Comparison of ENCODE assay signal across 11 mouse cellular contexts in genomic region chr10:67721787-67722186, GRCm38 (mm10).
DNase-seq lines count a peak whose midpoint lies in the region; ATAC-seq and TF ChIP-seq lines count a peak whose summit lies in the region.
"Had no signal": no experiment of that assay in that cellular context is flagged by ENCODE, and none has a peak within 500 bp of the region (broad histone marks: within the 10 kb centered on the region; RNA-seq: fewer than 3 reads in every experiment).

No protein-coding gene starts in this region.

- no peak overlapping the region for H3K4me2 ChIP-seq in liver, postnatal 0 days (ENCODE audit: low read depth, low read length)
- no peak overlapping the region for H3K4me2 ChIP-seq in liver, embryonic 12.5 days
- H3K4me2 ChIP-seq in embryonic facial prominence, embryonic 11.5 days (ENCODE audit: low read depth, low read length) = no peak overlapping the region
- H3K4me2 ChIP-seq: heart, embryonic 15.5 days; neural tube, embryonic 13.5 days had no signal

- peak; percentile 28 for DNase-seq in adrenal gland, postnatal 14 days
- DNase-seq in adrenal gland, adult 2 months = no peak
- DNase-seq in liver, postnatal 0 days = no peak
- peak; percentile 65 for DNase-seq in embryonic facial prominence, embryonic 11.5 days (ENCODE audit: low spot score)
- peak; percentile 33 to 68 for DNase-seq in left cerebral cortex, postnatal 25 days (ENCODE audit: low spot score in 2 of 2)
- DNase-seq in right cerebral cortex, adult 2 months (ENCODE audit: low spot score in 2 of 2) = peak; percentile 51 to 60

- no peaks in the 10 kb centered on the region for H3K9me3 ChIP-seq in liver, postnatal 0 days (ENCODE audit: low read length)
- H3K9me3 ChIP-seq in liver, embryonic 12.5 days (replicated peaks) = no peaks in the 10 kb centered on the region
- H3K9me3 ChIP-seq in embryonic facial prominence, embryonic 11.5 days (replicated peaks; ENCODE audit: control insufficient read depth, low read length) = no peaks in the 10 kb centered on the region
- H3K9me3 ChIP-seq: heart, embryonic 15.5 days; neural tube, embryonic 13.5 days had no signal

- H3K9ac ChIP-seq in liver, postnatal 0 days (replicated peaks) = no peak overlapping the region
- H3K9ac ChIP-seq in liver, embryonic 12.5 days = no peak overlapping the region
- no peak overlapping the region for H3K9ac ChIP-seq in embryonic facial prominence, embryonic 11.5 days (replicated peaks; ENCODE audit: low read length)
- H3K9ac ChIP-seq: heart, embryonic 15.5 days; neural tube, embryonic 13.5 days had no signal

- H3K36me3 ChIP-seq in liver, postnatal 0 days (replicated peaks; ENCODE audit: insufficient read depth, low read length) = no peaks in the 10 kb centered on the region
- no peaks in the 10 kb centered on the region for H3K36me3 ChIP-seq in liver, embryonic 12.5 days
- H3K36me3 ChIP-seq in embryonic facial prominence, embryonic 11.5 days (replicated peaks; ENCODE audit: control insufficient read depth, insufficient read depth, low read depth, low read length) = no peaks in the 10 kb centered on the region
- H3K36me3 ChIP-seq: G1E; heart, embryonic 15.5 days; neural tube, embryonic 13.5 days had no signal

- no peak overlapping the region for H3K27ac ChIP-seq in liver, postnatal 0 days (ENCODE audit: low read depth)
- no peak overlapping the region for H3K27ac ChIP-seq in liver, embryonic 12.5 days
- no peak overlapping the region for H3K27ac ChIP-seq in embryonic facial prominence, embryonic 11.5 days (replicated peaks; ENCODE audit: low read depth, low read length)
- H3K27ac ChIP-seq: heart, embryonic 15.5 days; neural tube, embryonic 13.5 days had no signal

- 52% methylated on average over 5 of the region's 5 CpGs for WGBS in liver, postnatal 0 days (ENCODE audit: insufficient replicate concordance)
- 47% methylated on average over 5 of the region's 5 CpGs for WGBS in liver, embryonic 12.5 days (ENCODE audit: insufficient replicate concordance)
- WGBS in embryonic facial prominence, embryonic 11.5 days = 45% methylated on average over 5 of the region's 5 CpGs

- ATAC-seq in liver, postnatal 0 days = no peak
- ATAC-seq in liver, embryonic 12.5 days = no peak
- ATAC-seq in embryonic facial prominence, embryonic 11.5 days (replicated peaks; ENCODE audit: insufficient number of reproducible peaks, low FRiP score, low TSS enrichment, low read depth) = no peak
- no peak for ATAC-seq in inflammation-experienced regulatory T-cells, adult 6 months

- H3K4me1 ChIP-seq in liver, postnatal 0 days (ENCODE audit: insufficient read depth) = no peaks in the 10 kb centered on the region
- no peaks in the 10 kb centered on the region for H3K4me1 ChIP-seq in liver, embryonic 12.5 days
- no peaks in the 10 kb centered on the region for H3K4me1 ChIP-seq in embryonic facial prominence, embryonic 11.5 days (ENCODE audit: control insufficient read depth, insufficient read depth, low read length)
- H3K4me1 ChIP-seq: heart, embryonic 15.5 days; neural tube, embryonic 13.5 days had no signal

- TF ChIP-seq CTCF in liver, postnatal 0 days (IDR thresholded peaks at IDR 0.05; ENCODE audit: low read depth) = peak; percentile 75

- H3K4me3 ChIP-seq in liver, postnatal 0 days (ENCODE audit: low read depth, low read length) = no peak overlapping the region
- no peak overlapping the region for H3K4me3 ChIP-seq in liver, embryonic 12.5 days
- H3K4me3 ChIP-seq in embryonic facial prominence, embryonic 11.5 days (ENCODE audit: low read depth, low read length) = no peak overlapping the region
- H3K4me3 ChIP-seq: heart, embryonic 15.5 days; neural tube, embryonic 13.5 days had no signal

- intact Hi-C loops in left cerebral cortex, postnatal 25 days (cut with DNase I) = no loop called here

- TF ChIP-seq EP300 in liver, postnatal 0 days (IDR thresholded peaks at IDR 0.05; ENCODE audit: low read depth) = no peak

- H3K27me3 ChIP-seq in liver, postnatal 0 days (ENCODE audit: insufficient read depth, low read length) = no peaks in the 10 kb centered on the region; the same call in 1 of the 2 replicates
- peaks cover 3% of the 10 kb centered on the region; the same call in 1 of the 2 replicates for H3K27me3 ChIP-seq in liver, embryonic 12.5 days (replicated peaks)
- no peaks in the 10 kb centered on the region for H3K27me3 ChIP-seq in embryonic facial prominence, embryonic 11.5 days (ENCODE audit: control insufficient read depth, insufficient read depth, low read length)
- H3K27me3 ChIP-seq: neural tube, embryonic 13.5 days had no signal

Comparison
In these comparisons a context has a peak if more than half of its experiments do, and no peak if none do; other contexts are left out.
1. DNase-seq: peak in adrenal gland, postnatal 14 days (single experiment), embryonic facial prominence, embryonic 11.5 days (single experiment), left cerebral cortex, postnatal 25 days (2 of 2) and right cerebral cortex, adult 2 months (2 of 2); none in adrenal gland, adult 2 months (single experiment) and liver, postnatal 0 days (single experiment).